Mouse (Mus musculus) c-Kit-positive CD71-positive TER-119-negative erythroid progenitor cells, embryonic 14.5 days (primary cell): ENCODE data around the gene Iffo1.

Experiments
- DNase-seq: peaks from one replicate; pipeline ENCODE4 v3.0.0-alpha.2; 2013; ENCODE audit warnings: low read depth

The Iffo1 gene

GRCm38 (mm10) chr6:125142436-125142835 lies 2.6 kb upstream of the Iffo1 start:
- DNase-seq: no peak

GRCm38 (mm10) chr6:125143128-125143527 lies 1.9 kb upstream of the Iffo1 start:
- DNase-seq: no peak

- DNase-seq: no peak
Observed at GRCm38 (mm10) chr6:125143904-125144303, 1.1 kb upstream of the Iffo1 start.

GRCm38 (mm10) chr6:125145479-125145951 lies 474 bp downstream of the Iffo1 start:
- no peak for DNase-seq

GRCm38 (mm10) chr6:125146148-125146547 lies 1.1 kb downstream of the Iffo1 start:
- DNase-seq: no peak

GRCm38 (mm10) chr6:125146797-125147196 lies 1.8 kb downstream of the Iffo1 start:
- DNase-seq: no peak

GRCm38 (mm10) chr6:125147329-125147728 lies 2.3 kb downstream of the Iffo1 start:
- DNase-seq: no peak

GRCm38 (mm10) chr6:125148251-125148925 lies 3.3 kb downstream of the Iffo1 start:
- no peak for DNase-seq

- no peak for DNase-seq
Observed at GRCm38 (mm10) chr6:125148926-125149568, 4.0 kb downstream of the Iffo1 start.

- no peak for DNase-seq
Observed at GRCm38 (mm10) chr6:125149569-125149950, 4.5 kb downstream of the Iffo1 start.

GRCm38 (mm10) chr6:125152212-125153017 lies 7.4 kb downstream of the Iffo1 start:
- no peak for DNase-seq

- DNase-seq: no peak
Observed at GRCm38 (mm10) chr6:125153018-125153389, 8.0 kb downstream of the Iffo1 start.

GRCm38 (mm10) chr6:125153682-125154081 lies 8.6 kb downstream of the Iffo1 start:
- no peak for DNase-seq

GRCm38 (mm10) chr6:125154550-125154949 lies 9.5 kb downstream of the Iffo1 start:
- DNase-seq: no peak

GRCm38 (mm10) chr6:125155262-125155661 lies 10.2 kb downstream of the Iffo1 start:
- DNase-seq: no peak

- DNase-seq: no peak
Observed at GRCm38 (mm10) chr6:125156491-125156890, 11.4 kb downstream of the Iffo1 start.

- no peak for DNase-seq
Observed at GRCm38 (mm10) chr6:125156903-125157614, 12.0 kb downstream of the Iffo1 start.

GRCm38 (mm10) chr6:125158944-125159492 lies 14.0 kb downstream of the Iffo1 start:
- no peak for DNase-seq

- DNase-seq: no peak
Observed at GRCm38 (mm10) chr6:125159773-125160557, 14.9 kb downstream of the Iffo1 start.

GRCm38 (mm10) chr6:125160558-125160853 lies 15.5 kb downstream of the Iffo1 start:
- no peak for DNase-seq
